Mouse (Mus musculus): ENCODE results near the gene Pyroxd2.

Gene Pyroxd2

GRCm38 (mm10) chr19:42745084-42745868 is 7.3 kb downstream of the Pyroxd2 start:
- DNase-seq = no peak

- peak; percentile 64 for DNase-seq
These were observed 8.4 kb downstream of the Pyroxd2 start for GRCm38 (mm10) chr19:42744162-42744586.

- no peak for DNase-seq
These were observed 9.3 kb downstream of the Pyroxd2 start for GRCm38 (mm10) chr19:42743261-42743660.

- no peak for DNase-seq
These were observed 10.7 kb downstream of the Pyroxd2 start for GRCm38 (mm10) chr19:42741884-42742283.

- DNase-seq = no peak
These were observed 12.2 kb downstream of the Pyroxd2 start for GRCm38 (mm10) chr19:42740163-42740899.

GRCm38 (mm10) chr19:42739734-42740133 is 12.8 kb downstream of the Pyroxd2 start:
- DNase-seq = no peak

- no peak for DNase-seq
These were observed 14.8 kb downstream of the Pyroxd2 start for GRCm38 (mm10) chr19:42737753-42738152.

GRCm38 (mm10) chr19:42734982-42735381 is 17.6 kb downstream of the Pyroxd2 start:
- no peak for DNase-seq

GRCm38 (mm10) chr19:42727424-42727823 is 25.2 kb downstream of the Pyroxd2 start:
- DNase-seq = no peak

- DNase-seq = no peak
These were observed 25.8 kb downstream of the Pyroxd2 start for GRCm38 (mm10) chr19:42726766-42727165.

GRCm38 (mm10) chr19:42725973-42726350 is 26.6 kb downstream of the Pyroxd2 start:
- no peak for DNase-seq

GRCm38 (mm10) chr19:42725056-42725972 is 27.3 kb downstream of the Pyroxd2 start:
- no peak for DNase-seq

GRCm38 (mm10) chr19:42723302-42723701 is 29.3 kb downstream of the Pyroxd2 start:
- no peak for DNase-seq

- DNase-seq = no peak
These were observed 30.1 kb downstream of the Pyroxd2 start for GRCm38 (mm10) chr19:42722500-42722899.

GRCm38 (mm10) chr19:42718101-42718500 is 34.5 kb downstream of the Pyroxd2 start:
- no peak for DNase-seq

GRCm38 (mm10) chr19:42717668-42718067 is 34.9 kb downstream of the Pyroxd2 start:
- no peak for DNase-seq

- DNase-seq = no peak
These were observed 36.1 kb downstream of the Pyroxd2 start for GRCm38 (mm10) chr19:42716507-42716906.

- peak; percentile 26 for DNase-seq
These were observed 38.8 kb downstream of the Pyroxd2 start for GRCm38 (mm10) chr19:42713770-42714169.

- DNase-seq = no peak
These were observed 53.1 kb downstream of the Pyroxd2 start for GRCm38 (mm10) chr19:42699426-42699825.

GRCm38 (mm10) chr19:42698576-42698975 is 54.0 kb downstream of the Pyroxd2 start:
- no peak for DNase-seq

- DNase-seq = no peak
These were observed 55.2 kb downstream of the Pyroxd2 start for GRCm38 (mm10) chr19:42697336-42697735.

GRCm38 (mm10) chr19:42690256-42690655 is 62.3 kb downstream of the Pyroxd2 start:
- no peak for DNase-seq

GRCm38 (mm10) chr19:42689786-42690185 is 62.8 kb downstream of the Pyroxd2 start:
- DNase-seq = no peak

Data from lung, postnatal 14 days (tissue).